Mouse (Mus musculus) MEL (cell line): ENCODE measurements at regions not wholly inside any gene's neighbourhood (a gene's known extent, or its start where the extent isn't known, plus 50 kb on each side); places are given as distances from the start of the nearest gene placed in this dataset.

Experiments
- MYC ChIP-seq: IDR thresholded peaks from 2 replicates; pipeline ENCODE4 v1.6.1; 2011; ENCODE audit warnings: low read depth, mild to moderate bottlenecking, low read length, improper control_type of control experiment, moderate library complexity
- POLR2A ChIP-seq, 2 experiments: IDR thresholded peaks; 2 replicates each; pipeline ENCODE4 v1.6.1; 2011 to 2012; ENCODE audit warnings: low read length in 2 of 2, mild to moderate bottlenecking in 2 of 2, control low read depth in 1 of 2, improper control_type of control experiment in 1 of 2, low read depth in 1 of 2, moderate library complexity in 1 of 2; ENCODE audit not compliant: control insufficient read depth in 1 of 2, insufficient read depth in 1 of 2, poor library complexity in 1 of 2
- POLR2AphosphoS2 ChIP-seq: IDR thresholded peaks from 2 replicates; pipeline ENCODE4 v1.6.1; 2011; ENCODE audit warnings: low read length, improper control_type of control experiment
- ZMIZ1 ChIP-seq: IDR thresholded peaks from 2 replicates; pipeline ENCODE4 v1.6.1; 2012; ENCODE audit warnings: low read depth, mild to moderate bottlenecking, inconsistent platforms, low read length, improper control_type of control experiment, moderate library complexity
- ZNF384 ChIP-seq: IDR thresholded peaks from 2 replicates; pipeline ENCODE4 v1.6.1; 2012; ENCODE audit warnings: low read depth, mild to moderate bottlenecking, inconsistent platforms, low read length, improper control_type of control experiment

- TF ChIP-seq ZMIZ1 = no peak
- no peak for TF ChIP-seq ZNF384
- no peak for TF ChIP-seq POLR2A (IDR thresholded peaks at IDR 0.05; ENCODE audit: control insufficient read depth in 1 of 2, insufficient read depth in 1 of 2, low read depth in 1 of 2, low read length in 2 of 2, poor library complexity in 1 of 2)
- no peak for TF ChIP-seq POLR2AphosphoS2
- TF ChIP-seq MYC = no peak
Measured at GRCm38 (mm10) chr13:79035276-79035675, 835.7 kb upstream of the Nr2f1 start.
